Mouse (Mus musculus) kidney, embryonic 14.5 days (tissue): Measurements from ENCODE around the gene Prkcq. TPM values are rescaled to one million over a fixed set of nuclear protein-coding genes. Genes with fewer than 3 reads are reported as not detected.

Experiments
- ATAC-seq: fragments of 200-750 bp; cut with Nextera tagmentation; 2 replicates; pipeline ENCODE4 v1.8.0; 2017; ENCODE audit warnings: moderate number of reproducible peaks, mild to moderate bottlenecking, moderate TSS enrichment, moderate library complexity; ENCODE audit not compliant: low FRiP score, low TSS enrichment
- H3K27ac ChIP-seq: fragments of 300-500 bp; sonication (generic); 2 replicates; pipeline ENCODE4 v1.5.1; 2014; ENCODE audit warnings: low read depth, mild to moderate bottlenecking, low read length, moderate library complexity, mixed read lengths
- H3K27me3 ChIP-seq: fragments of 300-500 bp; sonication (generic); 2 replicates; pipeline ENCODE4 v1.6.1; 2014; ENCODE audit warnings: mild to moderate bottlenecking, low read length; ENCODE audit not compliant: control insufficient read depth, insufficient read depth
- H3K36me3 ChIP-seq: fragments of 300-500 bp; sonication (generic); 2 replicates; pipeline ENCODE4 v1.6.1; 2014; ENCODE audit warnings: low read length, mixed read lengths; ENCODE audit not compliant: control insufficient read depth, insufficient read depth
- H3K4me1 ChIP-seq: fragments of 300-500 bp; sonication (generic); 2 replicates; pipeline ENCODE4 v1.6.1; 2014; ENCODE audit warnings: low read length, mixed read lengths; ENCODE audit not compliant: control insufficient read depth, insufficient read depth
- H3K4me2 ChIP-seq: fragments of 300-500 bp; sonication (generic); replicated peaks from 2 replicates; pipeline ENCODE4 v1.6.1; 2014; ENCODE audit warnings: low read depth, mild to moderate bottlenecking, low read length
- H3K4me3 ChIP-seq: fragments of 300-500 bp; sonication (generic); 2 replicates; pipeline ENCODE4 v1.5.1; 2014; ENCODE audit warnings: mild to moderate bottlenecking, low read length
- H3K9ac ChIP-seq: fragments of 300-500 bp; sonication (generic); 2 replicates; pipeline ENCODE4 v1.6.1; 2014; ENCODE audit warnings: low read depth, mild to moderate bottlenecking, low read length, moderate library complexity
- H3K9me3 ChIP-seq: fragments of 300-500 bp; sonication (generic); 2 replicates; pipeline ENCODE4 v1.6.1; 2016; ENCODE audit warnings: low read length; ENCODE audit not compliant: control insufficient read depth
- WGBS: fragments of 180-500 bp; shearing (Covaris S2); extraction: QIAGEN DNeasy Blood & Tissue Kit; methylation state at CpG from one replicate; pipeline ENCODE4 v1.1.7; 2014; 5-methylcytosine and 5-hydroxymethylcytosine counted together
- polyA plus RNA-seq: library from polyadenylated mRNA; unstranded; fragments of >200 nt; fragmentation: Nextera tagmentation; extraction: Ambion mirVana; gene quantifications from 2 replicates; pipeline ENCODE4 v1.2.1, GENCODE M21; 2014

Gene Prkcq
- polyA plus RNA-seq, 1 experiment from 2014 or later, result 3.3 TPM

DNA sequence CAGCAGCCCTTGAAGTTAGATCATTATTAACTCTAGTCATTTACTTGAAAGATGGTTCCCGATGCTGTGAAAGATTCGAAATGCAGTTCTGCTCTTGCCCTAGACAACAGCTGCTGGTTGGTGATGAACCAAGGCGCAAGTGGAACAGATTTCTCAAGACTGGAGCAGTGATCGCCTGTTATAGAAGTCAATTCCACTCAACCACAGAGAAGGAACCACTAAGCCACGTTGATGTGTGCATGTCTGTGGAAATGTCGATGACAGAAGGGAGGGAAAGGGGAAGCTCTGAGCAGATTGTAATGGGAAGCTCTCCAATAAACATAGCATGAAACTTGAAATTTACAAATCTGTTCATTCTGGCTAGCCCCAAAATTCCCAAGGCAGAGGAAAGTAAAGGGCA lies 128.5 kb downstream of the Prkcq start:
- Histone ChIP-seq H3K27me3 (no peaks in the 10 kb centered on the region), H3K4me1 (no peaks in the 10 kb centered on the region), H3K4me3 (no peak overlapping the region), H3K36me3 (no peaks in the 10 kb centered on the region), H3K27ac (no peak overlapping the region), H3K9me3 (no peaks in the 10 kb centered on the region), H3K9ac (no peak overlapping the region), H3K4me2 (no peak overlapping the region)
- WGBS, result 95% methylated on average over 6 of the region's 6 CpGs
- ATAC-seq, result no peak

GRCm38 (mm10) chr2:11320241-11320640 lies 148.3 kb downstream of the Prkcq start:
- Histone ChIP-seq H3K4me3 (no peak overlapping the region), H3K4me1 (no peaks in the 10 kb centered on the region), H3K4me2 (no peak overlapping the region), H3K27me3 (no peaks in the 10 kb centered on the region), H3K9ac (no peak overlapping the region), H3K9me3 (no peaks in the 10 kb centered on the region), H3K36me3 (no peaks in the 10 kb centered on the region), H3K27ac (no peak overlapping the region)
- ATAC-seq, result no peak
- 31% methylated on average over 10 of the region's 10 CpGs for WGBS

GRCm38 (mm10) chr2:11322396-11322795 lies 150.5 kb downstream of the Prkcq start:
- Histone ChIP-seq H3K36me3 (no peaks in the 10 kb centered on the region), H3K9ac (no peak overlapping the region), H3K4me1 (no peaks in the 10 kb centered on the region), H3K9me3 (no peaks in the 10 kb centered on the region), H3K4me3 (no peak overlapping the region), H3K4me2 (no peak overlapping the region), H3K27ac (no peak overlapping the region), H3K27me3 (no peaks in the 10 kb centered on the region)
- ATAC-seq, result no peak
- 78% methylated on average over 3 of the region's 3 CpGs for WGBS

DNA sequence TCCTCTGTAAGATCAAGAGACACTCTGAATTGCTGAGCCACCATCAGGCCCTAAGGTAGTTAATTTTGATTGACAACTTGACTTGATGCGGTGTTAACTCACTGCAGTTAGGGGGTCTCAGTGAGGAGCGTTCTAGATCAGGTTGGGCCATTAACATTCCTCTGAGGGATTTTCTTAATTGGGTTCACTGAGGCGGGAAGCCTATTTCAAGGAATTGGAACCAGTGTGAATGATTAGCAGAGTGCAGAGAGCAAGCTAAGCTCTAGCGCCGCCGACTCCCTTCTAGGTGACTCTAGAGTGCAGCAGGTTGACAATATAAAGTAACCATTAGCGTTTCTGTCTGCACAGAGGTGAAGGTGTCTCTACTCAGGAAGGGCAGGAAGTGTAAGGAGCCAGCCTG lies 155.4 kb downstream of the Prkcq start:
- Histone ChIP-seq H3K4me2 (no peak overlapping the region), H3K27me3 (no peaks in the 10 kb centered on the region), H3K9me3 (no peaks in the 10 kb centered on the region), H3K4me3 (no peak overlapping the region), H3K9ac (no peak overlapping the region), H3K4me1 (no peaks in the 10 kb centered on the region), H3K27ac (no peak overlapping the region), H3K36me3 (no peaks in the 10 kb centered on the region)
- WGBS, result 40% methylated on average over 7 of the region's 7 CpGs
- peak; percentile 70; the same call in 1 of the 2 replicates for ATAC-seq

DNA sequence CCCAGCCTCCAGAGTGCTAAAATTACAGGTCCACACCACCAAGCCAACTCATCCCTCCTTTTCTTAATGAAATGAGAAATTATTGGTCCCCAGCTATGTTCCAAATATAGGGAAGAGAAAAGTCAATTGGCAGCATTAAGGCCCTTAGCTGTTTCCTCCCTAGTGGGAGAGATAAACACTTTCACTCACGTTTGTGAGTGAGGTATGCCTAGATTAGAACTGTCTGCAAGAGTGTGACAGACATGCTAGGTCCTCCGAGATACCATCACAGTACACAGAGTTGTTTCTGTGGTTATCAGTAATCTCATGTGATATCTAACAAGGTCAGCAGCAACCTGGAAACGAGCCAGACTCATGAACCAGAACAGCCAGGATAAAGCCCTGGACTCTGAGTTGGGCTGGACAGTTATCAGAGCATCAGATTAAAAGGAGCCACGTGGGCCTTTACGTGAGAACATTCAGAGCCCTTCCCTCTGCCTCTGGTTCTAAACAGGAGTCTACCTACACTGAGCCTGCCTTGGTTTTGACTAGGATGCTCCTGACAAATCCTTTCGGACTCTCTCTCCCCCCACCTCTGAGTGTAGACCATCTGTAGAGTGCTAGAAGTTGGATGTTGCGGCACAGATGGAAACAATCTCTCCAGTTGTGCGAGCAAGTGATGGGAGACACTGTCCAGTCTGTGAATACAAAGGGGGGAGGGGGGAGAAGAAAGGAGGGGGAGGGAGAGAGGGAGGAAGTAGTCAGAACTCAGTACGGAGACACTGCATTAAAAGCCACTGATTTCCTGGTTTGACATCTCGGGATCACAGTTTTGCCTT lies 157.7 kb downstream of the Prkcq start:
- no peaks in the 10 kb centered on the region for H3K9me3 ChIP-seq
- ATAC-seq, result no peak

DNA sequence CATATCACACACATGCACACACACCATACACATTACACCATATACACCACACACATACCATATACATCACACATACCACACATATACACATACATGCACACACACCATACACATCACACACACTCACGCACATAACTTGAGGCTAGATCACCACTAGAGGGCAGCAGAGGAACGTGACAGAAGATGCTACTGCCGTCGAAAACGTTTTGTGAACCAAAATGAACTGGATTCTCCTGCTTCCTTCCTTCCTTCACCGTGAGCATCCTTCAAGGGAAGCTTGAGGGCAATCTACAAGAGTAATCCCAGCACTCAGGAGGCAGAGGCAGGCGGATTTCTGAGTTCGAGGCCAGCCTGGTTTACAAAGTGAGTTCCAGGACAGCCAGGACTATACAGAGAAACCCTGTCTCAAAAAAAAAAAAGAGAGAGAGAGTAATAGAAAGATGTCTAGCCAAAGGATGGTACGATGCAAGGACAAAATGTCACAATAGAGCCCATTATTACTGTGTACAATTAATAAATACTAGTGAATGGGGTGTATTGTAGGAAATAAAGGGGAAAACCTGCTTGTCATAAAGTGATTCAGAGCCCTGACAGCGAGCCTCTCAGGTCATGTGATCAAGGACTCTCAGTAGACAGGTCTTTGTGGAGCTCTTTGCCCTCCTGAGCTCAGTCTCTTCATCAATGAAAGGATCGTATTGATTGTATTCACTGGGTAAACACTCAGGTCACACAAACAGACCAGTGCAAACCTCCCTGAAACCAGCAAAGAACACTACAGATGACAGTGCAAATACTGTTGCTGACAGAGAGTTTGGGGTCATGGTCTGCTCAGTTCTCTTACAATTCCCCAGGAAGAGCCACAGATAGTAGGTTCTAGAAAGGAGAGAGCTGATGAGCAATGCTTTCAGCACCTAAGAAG lies 159.9 kb downstream of the Prkcq start:
- H3K27me3 ChIP-seq, result no peaks in the 10 kb centered on the region
- peak; percentile 68 for ATAC-seq

More for the DNA sequence above, 157.7 kb downstream of the Prkcq start:
- Histone ChIP-seq H3K9ac (no peak overlapping the region), H3K4me3 (no peak overlapping the region), H3K36me3 (no peaks in the 10 kb centered on the region), H3K4me1 (no peaks in the 10 kb centered on the region), H3K4me2 (no peak overlapping the region), H3K27me3 (no peaks in the 10 kb centered on the region), H3K27ac (no peak overlapping the region)
- 52% methylated on average over 10 of the region's 10 CpGs for WGBS

GRCm38 (mm10) chr2:11332469-11332868 lies 160.6 kb downstream of the Prkcq start:
- H3K27me3 ChIP-seq, result no peaks in the 10 kb centered on the region
- no peak overlapping the region for H3K4me2 ChIP-seq
- H3K4me1 ChIP-seq, result no peaks in the 10 kb centered on the region
- H3K9ac ChIP-seq, result no peak overlapping the region
- H3K9me3 ChIP-seq, result no peaks in the 10 kb centered on the region
- no peaks in the 10 kb centered on the region for H3K36me3 ChIP-seq
- no peak overlapping the region for H3K27ac ChIP-seq
- WGBS, result 88% methylated on average over 4 of the region's 4 CpGs
- H3K4me3 ChIP-seq, result no peak overlapping the region
- ATAC-seq, result no peak

More for the DNA sequence above, 159.9 kb downstream of the Prkcq start:
- H3K4me3 ChIP-seq, result no peak overlapping the region
- H3K4me1 ChIP-seq, result no peaks in the 10 kb centered on the region
- H3K9me3 ChIP-seq, result no peaks in the 10 kb centered on the region
- H3K9ac ChIP-seq, result no peak overlapping the region
- no peak overlapping the region for H3K27ac ChIP-seq
- no peak overlapping the region for H3K4me2 ChIP-seq
- 28% methylated on average over 11 of the region's 11 CpGs for WGBS
- H3K36me3 ChIP-seq, result no peaks in the 10 kb centered on the region

- Histone ChIP-seq H3K4me2 (no peak overlapping the region), H3K4me1 (no peaks in the 10 kb centered on the region), H3K4me3 (no peak overlapping the region), H3K9ac (no peak overlapping the region), H3K27me3 (no peaks in the 10 kb centered on the region), H3K9me3 (no peaks in the 10 kb centered on the region), H3K36me3 (no peaks in the 10 kb centered on the region), H3K27ac (no peak overlapping the region)
- ATAC-seq, result no peak
- WGBS, result 57% methylated on average over 14 of the region's 14 CpGs
These were observed 161.6 kb downstream of the Prkcq start for GRCm38 (mm10) chr2:11333301-11334017.
